Mouse (Mus musculus): ENCODE results near the gene Casp6. TPM values are rescaled to one million over a fixed set of nuclear protein-coding genes. Genes with fewer than 3 reads are reported as not detected.
A peak's percentile ranks its signal among the peaks of the same experiment; 100 is the strongest.

Casp6 gene
- polyA plus RNA-seq (2015; fragmentation: Nextera tagmentation; extraction: Ambion mirVana) = 78.9 and 83.6 TPM in 2 replicates

DNA sequence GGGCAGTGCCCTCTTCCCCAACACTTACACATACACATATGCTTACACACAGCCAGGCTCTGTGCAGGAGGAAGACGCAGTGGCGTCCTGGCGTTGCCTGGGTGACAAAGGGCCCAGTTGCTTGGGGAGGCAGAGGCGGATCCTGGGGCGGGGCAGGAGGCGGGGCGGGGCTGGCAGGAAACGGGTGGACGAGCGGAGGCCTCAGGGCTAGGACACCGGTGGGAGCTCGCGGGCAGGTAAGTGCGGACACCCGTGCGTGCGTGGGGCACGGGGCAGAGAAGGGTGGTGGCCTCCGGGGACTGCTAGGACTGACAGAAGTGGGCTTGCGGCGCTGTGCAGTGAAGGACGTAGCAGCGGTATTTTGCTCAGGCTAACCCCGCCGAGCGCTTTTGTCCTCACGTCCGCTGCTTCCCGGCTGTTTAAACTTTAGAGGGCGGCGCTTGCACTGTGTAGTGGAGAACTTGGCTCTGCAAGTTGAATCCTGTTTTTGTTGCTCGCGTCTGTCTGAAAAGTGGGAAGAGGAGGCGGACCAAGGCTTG lies at the start of gene Casp6:
TSS of gene Casp6 (plus strand) at position 155 of the 539 bp plus-strand sequence.
- Histone ChIP-seq H3K4me2 (replicated peaks; ENCODE audit: low read depth, low read length) (peak within 1 kb of the TSS; percentile 94), H3K27ac (ENCODE audit: low read length) (peak within 1 kb of the TSS; percentile 85), H3K9ac (replicated peaks; ENCODE audit: low read length) (peak within 1 kb of the TSS; percentile 82), H3K27me3 (ENCODE audit: insufficient read depth, low read length) (no peaks in the 10 kb centered on the region), H3K36me3 (ENCODE audit: insufficient read depth, low read length) (no peaks in the 10 kb centered on the region; the same call in 1 of the 2 replicates), H3K4me1 (ENCODE audit: insufficient read depth, low read length) (peaks cover 25% of the 10 kb centered on the region), H3K9me3 (ENCODE audit: low read length) (no peaks in the 10 kb centered on the region), H3K4me3 (ENCODE audit: low read length) (peak within 1 kb of the TSS; percentile 76)
- peak; percentile 97 for ATAC-seq (ENCODE audit: low FRiP score, low TSS enrichment)
- under 1% methylated on average over 33 of the region's 34 CpGs for WGBS

DNA sequence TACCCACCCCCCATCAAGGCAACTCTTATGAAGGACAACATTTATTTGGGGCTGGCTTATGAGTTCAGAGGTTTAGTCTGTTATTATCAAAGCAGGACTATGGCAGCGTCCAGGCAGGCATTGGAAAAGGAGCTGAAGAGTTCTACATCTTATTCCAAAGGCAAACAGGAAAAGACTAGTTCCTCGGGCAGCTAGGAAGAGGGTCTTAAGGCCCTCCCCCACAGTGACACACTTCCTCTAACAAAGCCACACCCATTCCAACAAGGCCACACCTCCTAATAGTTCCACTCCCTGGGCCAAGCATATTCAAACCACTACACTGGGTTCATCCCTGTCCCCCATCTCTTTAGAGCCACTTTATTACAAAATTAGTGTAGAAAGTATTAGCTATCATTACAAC lies 38.6 kb upstream of the Casp6 start:
- Histone ChIP-seq H3K27me3 (ENCODE audit: insufficient read depth, low read length) (no peaks in the 10 kb centered on the region), H3K9me3 (ENCODE audit: low read length) (0 out of 2 replicates have a peak, but pooled peaks cover 7% of the 10 kb centered on the region), H3K27ac (ENCODE audit: low read length) (no peak overlapping the region), H3K4me2 (replicated peaks; ENCODE audit: low read depth, low read length) (no peak overlapping the region), H3K9ac (replicated peaks; ENCODE audit: low read length) (no peak overlapping the region), H3K4me3 (ENCODE audit: low read length) (no peak overlapping the region), H3K4me1 (ENCODE audit: insufficient read depth, low read length) (no peaks in the 10 kb centered on the region), H3K36me3 (ENCODE audit: insufficient read depth, low read length) (no peaks in the 10 kb centered on the region)
- no peak for ATAC-seq (ENCODE audit: low FRiP score, low TSS enrichment)
- 75% methylated on average over 2 of the region's 2 CpGs for WGBS

DNA sequence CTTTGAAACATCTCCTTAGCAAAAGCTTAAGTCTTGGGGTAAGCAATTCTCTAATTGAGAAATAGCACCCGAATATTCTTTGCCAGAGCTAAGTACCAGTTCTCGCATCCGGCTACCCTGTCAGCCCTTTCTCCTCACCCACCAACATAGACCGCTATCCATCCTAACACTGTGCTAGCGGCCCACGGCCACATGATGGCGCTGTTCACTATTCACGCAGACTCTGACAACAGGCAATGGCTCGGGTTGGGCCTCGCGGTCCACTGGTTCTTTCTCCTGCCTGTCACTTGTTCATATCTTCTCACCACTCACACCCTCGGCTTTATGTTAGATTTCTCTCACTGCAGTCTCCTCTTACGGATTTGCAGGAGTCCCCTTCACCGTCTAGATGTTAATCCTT lies 37.5 kb upstream of the Casp6 start:
- H3K27ac ChIP-seq (ENCODE audit: low read length) = no peak overlapping the region
- no peak overlapping the region for H3K4me3 ChIP-seq (ENCODE audit: low read length)
- H3K4me1 ChIP-seq (ENCODE audit: insufficient read depth, low read length) = no peaks in the 10 kb centered on the region
- H3K36me3 ChIP-seq (ENCODE audit: insufficient read depth, low read length) = no peaks in the 10 kb centered on the region
- no peak for ATAC-seq (ENCODE audit: low FRiP score, low TSS enrichment)
- no peak overlapping the region for H3K4me2 ChIP-seq (replicated peaks; ENCODE audit: low read depth, low read length)
- no peak overlapping the region for H3K9ac ChIP-seq (replicated peaks; ENCODE audit: low read length)
- 54% methylated on average over 14 of the region's 14 CpGs for WGBS
- H3K9me3 ChIP-seq (ENCODE audit: low read length) = 0 out of 2 replicates have a peak, but pooled peaks cover 3% of the 10 kb centered on the region
- no peaks in the 10 kb centered on the region for H3K27me3 ChIP-seq (ENCODE audit: insufficient read depth, low read length)

DNA sequence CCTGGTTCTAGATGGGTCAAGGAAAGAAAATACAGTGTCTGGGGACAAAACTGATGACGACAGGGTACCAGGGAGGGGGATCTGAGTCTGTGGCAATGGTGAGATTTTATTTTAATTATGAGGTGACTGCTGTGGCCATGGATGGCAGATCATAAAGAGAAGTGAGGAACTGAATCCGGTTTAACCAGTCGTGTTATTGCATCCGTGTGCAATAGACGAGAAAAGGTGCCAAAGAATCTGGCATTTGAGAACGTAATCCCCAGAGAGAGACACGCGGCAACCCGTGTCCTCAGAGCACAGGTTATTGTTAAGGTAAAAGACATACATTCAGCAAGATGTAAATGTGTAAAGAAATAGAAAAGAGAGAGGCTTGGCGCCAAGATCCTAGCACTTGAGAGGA lies 23.9 kb upstream of the Casp6 start:
- Histone ChIP-seq H3K27me3 (ENCODE audit: insufficient read depth, low read length) (no peaks in the 10 kb centered on the region), H3K9ac (replicated peaks; ENCODE audit: low read length) (no peak overlapping the region), H3K4me2 (replicated peaks; ENCODE audit: low read depth, low read length) (no peak overlapping the region), H3K27ac (ENCODE audit: low read length) (no peak overlapping the region), H3K9me3 (ENCODE audit: low read length) (no peaks in the 10 kb centered on the region), H3K4me1 (ENCODE audit: insufficient read depth, low read length) (peaks cover 13% of the 10 kb centered on the region), H3K4me3 (ENCODE audit: low read length) (no peak overlapping the region), H3K36me3 (ENCODE audit: insufficient read depth, low read length) (no peaks in the 10 kb centered on the region)
- no peak for ATAC-seq (ENCODE audit: low FRiP score, low TSS enrichment)
- WGBS = 70% methylated on average over 10 of the region's 10 CpGs

DNA sequence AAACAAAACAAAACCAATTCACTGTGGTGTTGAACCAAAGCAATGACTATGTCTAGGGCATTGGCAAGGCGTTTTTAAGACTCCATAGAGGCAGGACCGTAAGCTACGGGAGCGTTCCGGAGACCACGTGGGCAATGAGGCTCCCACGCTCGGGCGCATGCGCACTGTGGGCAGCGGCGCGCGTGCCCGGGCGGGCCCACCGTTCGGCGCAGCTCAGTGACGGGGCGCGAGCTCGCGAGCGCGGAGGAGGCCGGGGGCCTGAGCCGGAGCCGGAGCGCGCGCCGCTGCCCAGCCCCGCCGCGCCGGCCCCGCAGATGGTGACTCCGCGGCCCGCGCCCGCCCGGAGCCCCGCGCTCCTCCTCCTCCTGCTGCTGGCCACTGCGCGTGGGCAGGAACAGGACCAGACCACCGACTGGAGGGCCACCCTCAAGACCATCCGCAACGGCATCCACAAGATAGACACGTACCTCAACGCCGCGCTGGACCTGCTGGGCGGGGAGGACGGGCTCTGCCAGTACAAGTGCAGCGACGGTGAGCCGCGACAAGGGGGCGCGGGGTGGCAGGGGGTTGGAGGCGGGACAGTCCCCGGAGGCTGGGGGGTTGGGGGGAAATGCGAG lies 22.7 kb upstream of the Casp6 start, which contains the start of gene Pla2g12a:
TSS of gene Pla2g12a (plus strand) at position 202 of the 617 bp plus-strand sequence.
- Histone ChIP-seq H3K36me3 (ENCODE audit: insufficient read depth, low read length) (no peaks in the 10 kb centered on the region), H3K4me3 (ENCODE audit: low read length) (peak within 1 kb of the TSS; percentile 75), H3K4me1 (ENCODE audit: insufficient read depth, low read length) (peaks cover 13% of the 10 kb centered on the region), H3K9ac (replicated peaks; ENCODE audit: low read length) (peak within 1 kb of the TSS; percentile 86), H3K9me3 (ENCODE audit: low read length) (no peaks in the 10 kb centered on the region), H3K27ac (ENCODE audit: low read length) (peak within 1 kb of the TSS; percentile 71), H3K4me2 (replicated peaks; ENCODE audit: low read depth, low read length) (peak within 1 kb of the TSS; percentile 92), H3K27me3 (ENCODE audit: insufficient read depth, low read length) (no peaks in the 10 kb centered on the region)
- ATAC-seq (ENCODE audit: low FRiP score, low TSS enrichment) = peak; percentile 92
- WGBS = 0% methylated on average over 60 of the region's 66 CpGs

DNA sequence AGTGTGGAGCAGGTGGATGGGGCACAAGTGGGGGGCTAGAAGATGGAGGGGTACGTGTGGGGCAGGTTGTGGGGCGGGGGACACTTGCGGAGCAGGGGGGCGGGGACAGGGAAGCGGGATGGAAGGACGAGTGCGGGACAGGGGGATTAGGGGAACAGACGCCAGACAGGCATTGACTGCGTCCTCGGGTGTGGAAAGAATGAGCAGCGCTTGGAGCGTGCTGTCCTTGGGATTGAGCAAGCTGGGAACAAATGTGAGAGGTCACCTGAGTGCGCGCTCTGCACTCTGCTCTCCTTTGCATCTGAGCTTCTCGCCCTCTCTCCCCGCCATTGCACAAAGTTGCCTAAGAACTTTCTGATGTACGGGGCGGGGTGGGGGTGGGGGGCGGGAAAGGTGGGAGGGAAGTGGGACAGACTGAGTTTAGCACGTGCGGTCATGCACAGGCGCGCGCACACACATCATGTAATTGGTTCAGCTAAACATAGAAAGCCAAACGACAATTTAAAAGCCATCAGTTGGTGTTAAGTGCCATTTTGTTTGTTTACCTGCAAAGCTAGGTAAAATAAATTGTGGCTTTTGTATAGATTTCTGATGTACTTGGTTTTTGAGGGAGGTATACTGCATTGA lies 22.0 kb upstream of the Casp6 start:
- Histone ChIP-seq H3K27me3 (ENCODE audit: insufficient read depth, low read length) (no peaks in the 10 kb centered on the region), H3K36me3 (ENCODE audit: insufficient read depth, low read length) (no peaks in the 10 kb centered on the region), H3K4me2 (replicated peaks; ENCODE audit: low read depth, low read length) (peak overlapping the region; percentile 92), H3K9me3 (ENCODE audit: low read length) (no peaks in the 10 kb centered on the region), H3K4me1 (ENCODE audit: insufficient read depth, low read length) (peaks cover 13% of the 10 kb centered on the region), H3K27ac (ENCODE audit: low read length) (peak overlapping the region; percentile 71), H3K9ac (replicated peaks; ENCODE audit: low read length) (peak overlapping the region; percentile 86), H3K4me3 (ENCODE audit: low read length) (peak overlapping the region; percentile 75)
- ATAC-seq (ENCODE audit: low FRiP score, low TSS enrichment) = peak; percentile 77
- WGBS = 1% methylated on average over 24 of the region's 25 CpGs

DNA sequence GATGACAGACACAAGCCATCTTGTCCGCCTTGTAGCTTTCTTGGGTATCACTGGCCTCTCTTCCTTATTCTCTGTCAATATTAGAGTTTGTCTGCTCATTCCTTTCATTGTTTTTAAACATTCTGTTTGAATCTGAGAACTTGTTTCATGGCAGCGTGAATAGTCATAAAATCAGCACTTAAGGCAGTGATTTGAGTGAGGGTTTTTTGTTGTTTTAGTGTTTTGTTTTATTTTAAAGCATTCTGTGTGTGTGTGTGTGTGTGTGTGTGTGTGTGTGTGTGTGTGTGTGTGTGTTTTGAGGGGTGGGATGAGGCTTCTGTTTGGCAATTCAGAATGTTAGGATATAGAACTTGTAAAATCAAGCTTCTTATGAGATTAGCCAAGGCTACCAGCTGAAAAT lies 21.3 kb upstream of the Casp6 start:
- WGBS = 65% methylated on average over 2 of the region's 2 CpGs

DNA sequence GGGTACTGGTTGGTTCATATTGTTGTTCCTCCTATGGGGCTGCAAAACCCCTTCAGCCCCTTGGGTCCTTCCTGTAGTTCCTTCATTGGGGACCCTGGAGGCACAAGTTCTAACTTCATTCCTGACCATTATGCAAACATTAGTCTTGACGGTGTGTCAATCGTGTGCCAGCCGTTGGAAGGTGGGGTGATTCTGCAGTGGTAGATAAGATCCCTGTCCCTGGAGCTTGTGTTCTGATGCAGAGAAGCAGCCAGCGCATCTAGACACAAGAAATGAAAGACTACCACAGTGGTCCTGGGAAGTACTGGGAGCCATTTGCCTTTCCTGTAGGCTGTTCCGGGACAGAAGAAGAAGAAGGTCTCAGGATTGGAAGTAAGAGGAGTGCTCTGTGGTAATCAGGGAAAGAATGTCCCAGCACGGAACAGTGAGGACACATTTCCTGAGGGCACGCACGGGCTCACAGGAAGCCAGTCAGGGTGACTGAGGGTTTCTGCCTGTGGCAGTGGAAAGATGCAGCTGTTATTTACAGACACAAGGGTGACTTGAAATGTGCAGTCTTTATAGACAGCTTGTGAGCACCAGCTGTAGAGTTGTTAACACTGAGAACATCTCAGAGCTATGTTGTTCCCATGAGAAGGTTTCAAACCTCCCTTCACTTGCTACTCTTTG lies 20.2 kb upstream of the Casp6 start:
- Histone ChIP-seq H3K27ac (ENCODE audit: low read length) (no peak overlapping the region), H3K4me3 (ENCODE audit: low read length) (no peak overlapping the region), H3K9ac (replicated peaks; ENCODE audit: low read length) (no peak overlapping the region), H3K36me3 (ENCODE audit: insufficient read depth, low read length) (no peaks in the 10 kb centered on the region), H3K4me1 (ENCODE audit: insufficient read depth, low read length) (peaks cover 13% of the 10 kb centered on the region), H3K4me2 (replicated peaks; ENCODE audit: low read depth, low read length) (no peak overlapping the region), H3K27me3 (ENCODE audit: insufficient read depth, low read length) (no peaks in the 10 kb centered on the region), H3K9me3 (ENCODE audit: low read length) (no peaks in the 10 kb centered on the region)
- ATAC-seq (ENCODE audit: low FRiP score, low TSS enrichment) = no peak
- 76% methylated on average over 8 of the region's 8 CpGs for WGBS

More for the DNA sequence above, 21.3 kb upstream of the Casp6 start:
- Histone ChIP-seq H3K27me3 (ENCODE audit: insufficient read depth, low read length) (no peaks in the 10 kb centered on the region), H3K9me3 (ENCODE audit: low read length) (no peaks in the 10 kb centered on the region), H3K4me2 (replicated peaks; ENCODE audit: low read depth, low read length) (peak overlapping the region; percentile 92), H3K4me1 (ENCODE audit: insufficient read depth, low read length) (peaks cover 13% of the 10 kb centered on the region), H3K4me3 (ENCODE audit: low read length) (peak overlapping the region; percentile 75), H3K36me3 (ENCODE audit: insufficient read depth, low read length) (no peaks in the 10 kb centered on the region), H3K9ac (replicated peaks; ENCODE audit: low read length) (no peak overlapping the region), H3K27ac (ENCODE audit: low read length) (no peak overlapping the region)
- no peak for ATAC-seq (ENCODE audit: low FRiP score, low TSS enrichment)

DNA sequence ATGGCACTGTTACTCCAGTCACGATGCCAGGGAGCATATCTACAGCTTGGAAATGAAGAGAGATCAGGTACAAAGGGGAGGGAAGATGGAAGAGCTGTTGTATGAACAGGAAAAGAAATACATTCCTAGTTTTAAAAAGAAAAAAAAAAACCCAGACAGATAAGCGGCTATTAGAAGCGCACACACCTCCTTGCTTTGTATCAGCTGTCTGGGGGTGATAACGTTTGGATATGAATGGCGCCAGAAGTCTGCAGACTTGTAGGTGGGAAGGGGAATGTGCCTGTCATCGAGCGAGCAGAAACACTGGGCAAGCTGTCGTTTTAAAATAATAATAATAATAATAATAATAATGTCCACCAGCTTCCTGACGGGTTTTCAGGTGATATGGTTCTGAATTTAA lies 15.6 kb upstream of the Casp6 start:
- no peak overlapping the region for H3K27ac ChIP-seq (ENCODE audit: low read length)
- H3K4me2 ChIP-seq (replicated peaks; ENCODE audit: low read depth, low read length) = no peak overlapping the region
- H3K36me3 ChIP-seq (ENCODE audit: insufficient read depth, low read length) = peaks cover 6% of the 10 kb centered on the region; the same call in 1 of the 2 replicates
- WGBS = 85% methylated on average over 9 of the region's 9 CpGs
- no peak overlapping the region for H3K4me3 ChIP-seq (ENCODE audit: low read length)
- no peaks in the 10 kb centered on the region for H3K27me3 ChIP-seq (ENCODE audit: insufficient read depth, low read length)
- H3K9me3 ChIP-seq (ENCODE audit: low read length) = no peaks in the 10 kb centered on the region
- peaks cover 3% of the 10 kb centered on the region; the same call in 1 of the 2 replicates for H3K4me1 ChIP-seq (ENCODE audit: insufficient read depth, low read length)
- ATAC-seq (ENCODE audit: low FRiP score, low TSS enrichment) = no peak
- H3K9ac ChIP-seq (replicated peaks; ENCODE audit: low read length) = no peak overlapping the region

Data from kidney, embryonic 16.5 days (tissue).